Mouse (Mus musculus): ENCODE data around the gene Tbx1.
A peak's percentile ranks its signal among the peaks of the same experiment; 100 is the strongest.
"Not testable (repeated sequence)": the region's sequence is repeated elsewhere in the genome, so short reads cannot be mapped to it uniquely, and the experiment has no call there.

Gene Tbx1

GRCm38 (mm10) chr16:18554721-18555120 lies 35.8 kb downstream of the Tbx1 start:
- no peak for DNase-seq (ENCODE audit: low read depth, low spot score)

GRCm38 (mm10) chr16:18552106-18552710 lies 38.3 kb downstream of the Tbx1 start:
- DNase-seq (ENCODE audit: low read depth, low spot score): no peak

GRCm38 (mm10) chr16:18551604-18552003 lies 38.9 kb downstream of the Tbx1 start:
- no peak for DNase-seq (ENCODE audit: low read depth, low spot score)

- DNase-seq (ENCODE audit: low read depth, low spot score): no peak
Measured at GRCm38 (mm10) chr16:18547891-18548290, 42.6 kb downstream of the Tbx1 start.

GRCm38 (mm10) chr16:18543151-18543829 lies 47.2 kb downstream of the Tbx1 start:
- peak; percentile 14 for DNase-seq (ENCODE audit: low read depth, low spot score)

GRCm38 (mm10) chr16:18539281-18539680 lies 51.2 kb downstream of the Tbx1 start:
- DNase-seq (ENCODE audit: low read depth, low spot score): no peak

GRCm38 (mm10) chr16:18537407-18537990 lies 53.0 kb downstream of the Tbx1 start:
- no peak for DNase-seq (ENCODE audit: low read depth, low spot score)

GRCm38 (mm10) chr16:18533061-18533460 lies 57.4 kb downstream of the Tbx1 start:
- DNase-seq (ENCODE audit: low read depth, low spot score): not testable (repeated sequence)

Measured in brain, embryonic 18.5 days (tissue).